Mouse (Mus musculus) lung, postnatal 25 days (tissue): ENCODE measurements around the gene Vsig10.

ENCODE experiments used
- DNase-seq: peaks from one replicate; pipeline ENCODE4 v3.0.0; 2022; ENCODE audit warnings: low spot score

Gene Vsig10

GRCm38 (mm10) chr5:117383198-117383597 is 64.3 kb downstream of the Vsig10 start:
- DNase-seq, result no peak

GRCm38 (mm10) chr5:117388296-117388751 is 69.4 kb downstream of the Vsig10 start:
- peak; percentile 17 for DNase-seq

GRCm38 (mm10) chr5:117388877-117389276 is 70.0 kb downstream of the Vsig10 start, which contains the start of gene Rfc5:
Rfc5 (minus strand) TSS chr5:117389047.
- DNase-seq, result peak; percentile 96

- DNase-seq, result no peak
Observed at GRCm38 (mm10) chr5:117390895-117391294, 72.0 kb downstream of the Vsig10 start.

- DNase-seq, result no peak
Observed at GRCm38 (mm10) chr5:117395834-117396233, 77.0 kb downstream of the Vsig10 start.

- no peak for DNase-seq
Observed at GRCm38 (mm10) chr5:117396596-117397014, 77.7 kb downstream of the Vsig10 start.

GRCm38 (mm10) chr5:117397371-117397770 is 78.5 kb downstream of the Vsig10 start:
- no peak for DNase-seq

- no peak for DNase-seq
Observed at GRCm38 (mm10) chr5:117398007-117398550, 79.2 kb downstream of the Vsig10 start.

GRCm38 (mm10) chr5:117399281-117399680 is 80.4 kb downstream of the Vsig10 start:
- no peak for DNase-seq

- no peak for DNase-seq
Observed at GRCm38 (mm10) chr5:117403609-117404008, 84.7 kb downstream of the Vsig10 start.
